Mouse (Mus musculus): Measurements from ENCODE around the gene Wdtc1. TPM values are rescaled to one million over a fixed set of nuclear protein-coding genes. Genes with fewer than 3 reads are reported as not detected.

Gene Wdtc1
- total RNA-seq, 1 experiment from 2014 or later = 10.9 TPM

DNA sequence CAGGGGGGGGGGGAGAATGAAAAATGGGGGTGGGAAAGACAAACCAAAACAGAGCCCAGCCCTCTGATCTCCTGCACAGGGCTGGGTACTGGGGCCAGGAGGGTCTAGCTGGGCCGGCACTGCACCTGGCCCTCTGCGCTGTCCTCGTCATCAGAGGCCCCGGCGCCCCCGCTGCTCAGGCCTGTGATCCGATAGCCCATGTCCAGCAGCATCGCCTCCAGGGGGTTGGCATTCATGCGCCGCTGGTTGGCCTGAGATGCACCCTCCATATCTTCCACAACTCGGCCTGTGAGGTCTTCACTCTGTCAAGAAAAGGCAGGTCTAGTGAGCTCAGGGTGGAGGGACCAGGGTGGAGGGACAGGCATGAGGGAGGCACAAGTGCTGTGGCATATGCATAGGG is 59.2 kb downstream of the Wdtc1 start:
- ATAC-seq (replicated peaks; ENCODE audit: insufficient number of reproducible peaks, low FRiP score, low TSS enrichment, poor library complexity, severe bottlenecking) = no peak

DNA sequence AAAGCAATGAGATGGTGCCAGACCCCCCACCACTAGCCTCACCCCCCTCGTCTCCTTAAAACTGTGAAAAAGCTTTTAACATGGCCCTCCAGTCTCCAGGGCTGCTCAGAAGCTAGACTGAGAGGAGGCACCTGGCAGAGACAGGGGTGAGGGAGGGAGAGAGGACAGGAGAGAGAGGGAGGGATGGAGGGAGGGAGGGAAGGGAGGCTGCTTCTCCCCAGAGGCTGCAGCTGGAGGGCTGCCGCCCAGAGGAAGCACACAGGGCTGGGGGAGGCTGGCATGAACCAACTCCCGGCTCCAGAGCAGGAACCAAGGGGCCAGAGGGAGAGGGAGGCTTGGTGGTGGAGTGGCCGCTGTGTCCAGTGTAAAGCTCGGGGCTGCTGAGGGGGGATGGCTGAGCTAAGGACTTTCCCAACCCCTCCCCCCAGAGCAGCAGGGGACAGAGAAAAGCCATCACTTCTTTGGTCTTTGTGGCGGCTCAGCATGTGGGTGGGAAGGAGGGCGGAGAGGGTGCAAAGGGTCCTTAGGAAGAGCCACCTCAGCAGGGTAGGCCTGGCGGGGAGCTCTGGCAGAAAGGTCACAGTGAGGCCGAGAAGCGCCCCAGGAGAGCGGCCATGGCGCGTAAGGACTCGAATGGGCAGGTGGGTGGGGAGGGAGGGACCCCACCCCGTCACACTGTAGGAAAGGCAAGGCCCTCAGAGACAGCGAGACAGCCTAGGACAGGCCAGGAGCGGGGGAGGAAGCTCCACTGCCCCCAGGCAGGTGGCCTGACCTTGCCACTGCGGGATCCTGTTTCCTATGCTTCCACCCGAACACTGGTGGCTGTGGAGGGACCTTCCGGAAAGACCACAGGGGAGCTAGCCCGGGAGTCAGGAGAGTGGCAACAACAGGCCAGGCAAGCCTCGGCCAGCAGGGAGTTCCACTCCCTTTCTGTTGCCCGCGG is 60.1 kb downstream of the Wdtc1 start:
- ATAC-seq (replicated peaks; ENCODE audit: insufficient number of reproducible peaks, low FRiP score, low TSS enrichment, poor library complexity, severe bottlenecking) = no peak

DNA sequence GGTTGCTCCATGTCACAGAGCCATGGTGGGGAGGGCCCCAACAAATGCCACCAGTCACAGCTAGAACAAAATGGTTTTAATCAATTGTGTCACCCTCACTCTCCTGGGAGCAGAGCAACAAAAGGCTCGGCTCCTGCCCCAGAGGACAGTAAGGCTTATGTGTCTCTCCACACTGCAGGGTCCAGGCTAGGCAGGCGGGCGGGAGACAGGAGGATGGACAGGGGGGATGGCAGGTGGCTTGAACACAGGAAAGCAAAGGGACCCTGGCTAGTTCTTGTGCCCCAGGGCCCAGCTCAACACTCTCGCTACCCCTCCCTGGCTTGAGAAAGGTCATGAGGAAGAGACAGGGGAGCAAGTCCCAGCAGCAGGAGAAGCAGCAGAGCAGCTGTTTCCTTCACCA is 60.9 kb downstream of the Wdtc1 start:
- no peak for ATAC-seq (replicated peaks; ENCODE audit: insufficient number of reproducible peaks, low FRiP score, low TSS enrichment, poor library complexity, severe bottlenecking)

DNA sequence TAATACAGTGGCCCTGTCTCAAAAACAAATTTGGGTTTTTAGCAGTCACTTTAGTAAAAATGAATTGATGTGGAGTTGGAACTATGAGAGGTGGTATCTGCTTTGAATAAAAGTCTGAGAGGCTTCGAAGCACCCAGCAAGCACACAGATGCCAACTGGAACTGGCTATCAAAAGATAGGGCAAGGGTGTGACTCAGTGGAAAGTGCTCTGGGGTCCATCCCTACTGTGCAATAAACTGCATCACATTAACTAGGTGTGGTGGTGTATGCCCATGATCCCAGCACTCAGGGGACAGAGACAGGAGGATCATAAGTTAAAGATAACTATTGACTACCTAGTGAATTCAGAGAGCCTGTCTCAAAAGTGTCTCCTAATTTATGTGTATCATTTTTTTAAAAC is 62.0 kb downstream of the Wdtc1 start:
- ATAC-seq (replicated peaks; ENCODE audit: insufficient number of reproducible peaks, low FRiP score, low TSS enrichment, poor library complexity, severe bottlenecking) = no peak

DNA sequence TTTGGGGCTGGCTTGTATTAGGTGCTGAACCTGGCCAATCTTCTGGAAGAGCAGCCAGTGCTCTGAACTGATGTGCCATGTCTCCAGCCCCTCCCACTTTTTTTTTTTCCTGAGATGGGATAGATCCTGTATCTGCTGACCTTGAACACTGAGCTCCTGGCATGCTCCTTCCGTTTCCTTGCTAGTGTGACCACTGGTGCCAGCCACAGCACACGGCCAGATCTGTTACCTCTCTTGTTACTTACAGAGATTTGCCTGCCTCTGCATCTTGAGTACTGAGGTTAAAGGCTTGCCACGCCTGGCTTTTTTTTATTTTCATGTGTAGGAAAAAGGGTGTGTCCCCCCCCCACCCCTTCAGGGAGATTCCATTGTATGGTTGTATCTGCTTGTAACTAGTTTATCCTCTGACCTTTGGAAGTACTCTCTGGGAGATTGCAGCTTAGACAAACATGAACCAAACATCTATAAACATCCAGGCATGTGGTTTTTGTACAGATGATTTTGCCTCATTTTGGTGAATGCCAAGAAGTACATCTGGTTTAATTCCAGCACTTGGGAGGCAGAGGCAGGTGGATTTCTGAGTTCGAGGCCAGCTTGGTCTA is 66.7 kb downstream of the Wdtc1 start:
- no peak for ATAC-seq (replicated peaks; ENCODE audit: insufficient number of reproducible peaks, low FRiP score, low TSS enrichment, poor library complexity, severe bottlenecking)

DNA sequence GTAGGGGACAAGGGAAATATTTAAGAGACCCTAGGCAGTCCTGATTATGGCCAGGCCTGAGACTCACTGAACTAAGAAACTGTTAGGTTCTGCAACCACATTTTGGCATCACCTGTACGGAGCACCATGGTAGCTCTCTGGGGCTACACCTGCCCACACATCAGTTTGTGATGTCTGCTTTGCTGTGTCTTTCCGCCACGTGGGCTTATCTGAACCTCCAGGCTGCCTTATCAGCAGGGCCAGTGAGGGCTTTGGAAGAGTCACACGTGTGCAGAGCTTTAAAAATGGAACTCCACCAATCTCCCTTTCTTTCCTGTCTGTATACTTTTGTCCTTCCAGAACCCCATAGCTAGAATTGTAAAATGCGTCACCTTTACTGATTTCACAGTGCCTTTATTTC is 67.3 kb downstream of the Wdtc1 start:
- ATAC-seq (replicated peaks; ENCODE audit: insufficient number of reproducible peaks, low FRiP score, low TSS enrichment, poor library complexity, severe bottlenecking) = no peak

DNA sequence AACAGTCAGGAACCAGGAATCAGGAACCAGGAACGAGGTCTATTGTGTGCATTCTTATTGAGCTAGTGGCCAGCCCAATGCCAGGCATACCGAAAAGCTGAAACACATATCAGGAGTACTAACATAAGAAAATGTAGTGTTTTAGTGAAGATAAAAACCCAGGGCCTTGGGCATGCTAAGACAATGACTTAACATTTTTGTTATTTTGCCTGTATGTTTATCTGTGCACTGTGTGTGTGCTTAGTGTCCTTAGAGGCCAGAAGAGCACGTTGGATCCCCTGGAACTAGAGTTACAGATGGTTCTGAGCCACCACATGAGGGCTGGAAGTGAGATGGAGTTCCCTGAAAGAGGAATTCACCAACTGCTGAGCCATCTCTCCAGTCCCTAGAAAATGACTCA is 68.0 kb downstream of the Wdtc1 start:
- ATAC-seq (replicated peaks; ENCODE audit: insufficient number of reproducible peaks, low FRiP score, low TSS enrichment, poor library complexity, severe bottlenecking) = no peak

DNA sequence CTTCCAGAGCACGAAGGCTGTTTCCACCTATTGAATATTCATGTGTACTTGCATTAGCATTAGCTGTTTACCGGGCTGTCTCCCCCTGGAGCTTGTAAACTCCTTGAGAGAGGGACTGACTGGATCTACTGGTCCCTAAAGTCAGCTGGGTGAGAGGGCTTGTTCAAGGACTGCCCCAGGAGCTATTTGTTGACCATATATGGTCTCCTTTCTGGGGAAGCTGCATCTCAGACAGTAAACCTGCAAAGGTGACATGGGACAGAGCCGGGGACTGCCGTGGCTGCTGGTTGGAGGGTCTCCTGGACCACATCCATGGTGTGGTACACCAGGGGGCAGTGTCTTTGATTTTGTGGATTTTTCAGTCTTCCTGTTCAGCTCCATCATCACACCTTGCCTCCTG is 70.6 kb downstream of the Wdtc1 start:
- ATAC-seq (replicated peaks; ENCODE audit: insufficient number of reproducible peaks, low FRiP score, low TSS enrichment, poor library complexity, severe bottlenecking) = no peak

DNA sequence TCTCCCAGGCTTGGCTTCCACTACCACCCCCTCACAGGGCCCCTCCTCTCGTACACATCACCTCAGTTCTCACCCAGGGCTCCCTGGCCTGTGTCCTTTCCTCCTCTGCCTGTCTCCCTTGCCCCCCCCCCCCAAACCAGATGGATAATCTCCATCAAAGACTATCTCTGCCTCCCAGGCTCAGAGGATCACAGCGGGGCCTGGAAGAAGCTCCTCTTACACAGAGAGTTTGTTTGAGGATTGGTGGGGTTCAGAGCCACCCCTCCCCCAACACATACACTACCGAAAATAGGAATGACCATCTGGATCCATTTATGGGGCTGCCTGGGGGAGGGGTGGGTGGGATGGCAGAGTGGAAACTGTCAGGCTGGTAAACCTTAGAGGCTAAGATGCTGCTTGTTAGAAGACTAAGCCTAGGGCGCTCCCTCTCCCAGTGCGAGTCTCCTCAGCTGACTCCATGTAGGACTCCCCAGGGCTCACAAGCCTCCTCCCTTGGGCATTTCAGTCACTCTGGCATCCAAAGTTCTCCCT is 71.3 kb downstream of the Wdtc1 start:
- no peak for ATAC-seq (replicated peaks; ENCODE audit: insufficient number of reproducible peaks, low FRiP score, low TSS enrichment, poor library complexity, severe bottlenecking)

DNA sequence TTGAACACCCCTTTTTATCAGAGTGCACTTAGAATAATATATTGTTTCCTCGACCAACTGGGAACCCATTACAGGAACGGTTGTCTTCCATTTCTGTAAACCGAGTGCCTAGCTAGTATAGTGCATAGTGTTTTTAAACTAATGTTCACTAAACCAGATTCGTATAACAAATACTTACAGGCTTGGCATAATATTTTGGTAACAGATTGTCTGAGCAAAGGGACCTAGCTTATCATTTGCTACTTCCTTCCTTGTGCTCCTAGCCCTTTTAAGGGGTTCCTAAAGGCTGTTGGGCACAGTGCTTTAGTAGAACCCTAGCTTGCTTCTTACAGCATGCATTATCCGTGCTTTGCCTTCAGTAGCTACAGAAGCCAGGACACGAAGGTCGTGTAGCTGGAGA is 71.8 kb downstream of the Wdtc1 start:
- ATAC-seq (replicated peaks; ENCODE audit: insufficient number of reproducible peaks, low FRiP score, low TSS enrichment, poor library complexity, severe bottlenecking) = no peak

DNA sequence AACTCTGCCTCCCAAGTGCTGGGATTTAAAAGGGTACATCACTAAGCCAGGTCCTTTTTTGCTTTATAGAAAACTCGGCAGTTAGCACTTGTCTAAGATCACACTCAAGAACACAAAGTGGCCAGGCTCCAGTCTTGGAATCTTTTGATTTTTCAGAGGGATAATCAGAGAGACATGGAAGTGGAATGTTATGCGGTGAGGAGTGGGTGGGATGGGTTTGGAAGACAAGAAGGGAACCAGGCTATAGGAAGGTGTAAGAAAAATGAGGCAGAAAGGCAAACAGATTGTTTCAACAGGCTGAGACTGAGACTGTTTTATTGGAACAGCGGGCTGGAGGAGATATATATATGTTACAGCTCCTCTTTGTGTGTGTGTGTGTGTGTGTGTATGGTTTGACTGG is 74.8 kb downstream of the Wdtc1 start:
- ATAC-seq (replicated peaks; ENCODE audit: insufficient number of reproducible peaks, low FRiP score, low TSS enrichment, poor library complexity, severe bottlenecking) = no peak

DNA sequence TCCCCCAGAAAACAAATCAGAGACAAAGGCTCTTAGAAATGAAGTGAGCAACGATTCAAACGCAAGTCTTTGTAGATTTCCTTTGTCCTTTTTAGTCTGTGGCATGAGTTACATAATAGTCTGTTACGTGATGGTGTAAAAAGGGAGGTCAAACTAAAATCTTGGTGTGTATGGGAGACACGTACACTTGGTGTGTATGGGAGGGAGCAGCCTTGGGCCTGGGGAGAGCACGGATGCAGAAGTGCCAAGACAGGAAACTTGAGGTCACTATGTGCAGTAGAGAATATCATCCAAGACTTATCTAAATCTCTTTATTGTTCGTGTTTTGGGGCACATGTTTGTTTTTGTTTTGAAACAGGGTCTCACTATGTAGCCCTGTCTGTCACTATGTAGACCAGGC is 75.2 kb downstream of the Wdtc1 start:
- ATAC-seq (replicated peaks; ENCODE audit: insufficient number of reproducible peaks, low FRiP score, low TSS enrichment, poor library complexity, severe bottlenecking) = no peak

DNA sequence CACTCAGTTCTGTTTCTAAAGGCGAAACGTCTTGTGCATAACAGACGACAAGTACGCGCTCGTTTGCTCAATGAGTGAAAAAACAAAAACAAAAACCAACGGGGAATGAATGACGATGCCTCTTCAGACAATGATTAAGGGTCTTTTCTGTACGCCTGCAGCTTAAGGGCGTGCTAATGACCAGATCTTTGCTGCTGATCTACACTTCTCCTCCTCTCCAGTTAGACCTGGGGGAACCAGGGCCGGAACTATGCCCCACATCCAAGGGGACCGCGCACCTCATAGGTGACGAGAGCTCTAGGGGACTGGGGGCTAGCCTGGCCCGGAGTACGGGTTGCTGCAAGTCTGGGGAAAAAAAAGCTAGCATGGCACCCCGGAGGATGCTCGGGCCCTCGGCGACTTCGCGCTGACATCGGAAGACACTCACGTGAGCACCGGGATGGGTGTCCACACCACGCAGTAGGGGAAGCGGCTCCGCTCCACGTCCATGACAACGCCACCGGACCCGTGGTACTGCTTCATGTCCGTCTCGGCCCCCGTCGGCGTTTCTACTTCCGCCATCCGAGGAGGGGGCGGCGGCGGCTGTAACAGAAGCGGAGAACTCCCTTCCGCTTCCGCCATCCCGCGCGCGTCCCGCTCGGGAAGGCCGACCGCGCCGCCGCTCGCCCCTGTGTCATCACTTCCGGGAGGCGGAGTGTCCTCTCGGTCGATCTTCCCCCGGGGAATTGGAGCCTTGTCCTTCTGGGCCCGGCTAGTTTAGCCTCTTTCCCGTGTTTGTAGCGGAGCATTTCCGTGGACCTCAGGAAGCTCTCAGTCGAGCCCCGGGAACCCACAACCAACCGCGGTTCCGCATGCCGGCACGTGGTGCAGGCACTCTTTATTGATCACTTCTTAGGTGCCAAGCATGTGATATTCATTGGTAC is 75.9 kb downstream of the Wdtc1 start, which contains the start of gene Tmem222:
Gene Tmem222, minus strand, starts transcription at position 689 of the 923 bp plus-strand sequence.
- peak; percentile 95 for ATAC-seq (replicated peaks; ENCODE audit: insufficient number of reproducible peaks, low FRiP score, low TSS enrichment, poor library complexity, severe bottlenecking)

DNA sequence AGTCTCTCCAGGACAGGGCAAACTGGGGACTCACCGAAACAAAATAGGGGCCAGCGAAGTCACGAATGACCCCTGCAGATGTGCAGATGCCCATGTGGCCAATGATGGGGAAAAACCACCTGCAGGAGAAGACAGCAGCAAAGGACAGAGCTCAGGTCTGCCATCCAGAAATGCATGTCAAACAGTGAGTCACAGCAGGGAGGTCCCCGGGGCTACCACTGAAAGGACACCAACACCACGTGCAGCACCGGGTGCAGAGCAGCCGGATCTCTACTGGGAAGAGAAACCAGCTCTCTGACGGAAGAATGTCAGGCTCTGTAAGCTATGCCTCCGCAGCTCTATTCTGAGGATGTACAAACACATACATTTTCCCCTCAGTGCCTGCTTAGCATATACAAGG is 82.4 kb downstream of the Wdtc1 start:
- ATAC-seq (replicated peaks; ENCODE audit: insufficient number of reproducible peaks, low FRiP score, low TSS enrichment, poor library complexity, severe bottlenecking) = no peak

DNA sequence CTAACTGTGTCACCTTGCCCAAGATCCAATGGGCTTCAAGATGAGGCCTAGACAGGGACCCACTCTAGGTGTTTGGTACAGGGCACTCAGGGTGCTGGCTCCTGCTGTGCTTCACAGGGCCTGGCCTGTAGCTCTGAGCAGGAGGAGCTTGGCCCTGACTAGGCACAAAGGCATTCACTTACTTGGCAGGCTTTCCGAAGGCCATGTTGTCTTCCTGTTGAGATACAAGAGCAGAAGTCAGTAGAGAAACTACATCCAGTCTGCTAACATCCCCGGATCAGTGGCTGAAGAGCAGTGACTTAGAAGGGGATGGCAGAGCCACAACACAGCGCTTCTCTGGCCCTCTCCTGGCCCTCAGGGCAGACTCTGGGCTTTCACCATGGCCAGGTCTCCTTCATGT is 83.7 kb downstream of the Wdtc1 start:
- no peak for ATAC-seq (replicated peaks; ENCODE audit: insufficient number of reproducible peaks, low FRiP score, low TSS enrichment, poor library complexity, severe bottlenecking)

DNA sequence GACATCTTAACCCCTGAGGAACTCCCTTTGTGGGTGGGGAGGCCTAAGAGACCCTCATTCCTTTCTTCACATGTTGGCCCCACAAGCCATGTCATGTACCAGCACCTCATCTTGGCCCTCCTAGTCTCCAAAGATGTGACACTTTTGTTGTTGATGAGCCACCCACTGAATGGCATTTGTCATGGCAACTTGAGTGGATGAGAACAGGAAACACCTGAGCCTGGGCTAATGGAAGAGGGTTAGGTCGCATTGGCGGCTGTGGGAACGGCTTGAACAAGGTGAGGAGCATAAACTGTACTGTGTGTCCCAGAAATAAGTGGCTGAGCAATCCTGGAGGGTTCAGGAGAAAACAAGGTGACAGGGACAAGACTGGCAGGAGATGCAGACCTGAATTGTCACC is 84.3 kb downstream of the Wdtc1 start:
- ATAC-seq (replicated peaks; ENCODE audit: insufficient number of reproducible peaks, low FRiP score, low TSS enrichment, poor library complexity, severe bottlenecking) = no peak

DNA sequence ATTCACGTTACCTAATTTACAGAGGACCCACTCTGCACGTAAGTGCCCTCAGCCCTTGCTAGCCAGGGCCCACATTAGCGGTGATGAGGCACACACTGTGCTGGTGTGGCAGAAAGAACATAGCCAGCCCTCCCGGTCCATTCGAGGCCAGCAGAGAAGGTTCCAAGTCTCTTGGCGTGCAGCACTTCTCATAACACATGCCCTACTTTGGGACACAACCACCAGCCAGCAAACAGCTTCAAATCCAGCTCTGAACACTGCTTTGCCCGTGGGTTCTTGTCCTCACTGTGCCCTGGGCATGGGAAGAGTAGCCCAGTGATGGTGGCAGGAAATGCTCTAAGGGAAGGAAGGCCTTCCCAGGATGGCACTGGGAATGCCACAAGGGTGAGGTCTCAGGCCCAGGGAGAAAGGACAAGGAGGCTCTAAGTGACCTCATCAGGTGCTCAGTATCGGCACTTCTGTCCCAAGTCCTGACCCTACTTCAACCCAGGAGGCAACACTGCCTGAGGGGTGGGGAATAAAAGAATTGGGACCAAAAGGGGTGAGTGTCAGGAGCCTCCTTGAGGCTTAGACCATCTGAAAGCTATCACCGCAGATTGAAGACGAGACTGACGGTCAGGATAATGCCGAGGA is 86.9 kb downstream of the Wdtc1 start:
- ATAC-seq (replicated peaks; ENCODE audit: insufficient number of reproducible peaks, low FRiP score, low TSS enrichment, poor library complexity, severe bottlenecking) = no peak

DNA sequence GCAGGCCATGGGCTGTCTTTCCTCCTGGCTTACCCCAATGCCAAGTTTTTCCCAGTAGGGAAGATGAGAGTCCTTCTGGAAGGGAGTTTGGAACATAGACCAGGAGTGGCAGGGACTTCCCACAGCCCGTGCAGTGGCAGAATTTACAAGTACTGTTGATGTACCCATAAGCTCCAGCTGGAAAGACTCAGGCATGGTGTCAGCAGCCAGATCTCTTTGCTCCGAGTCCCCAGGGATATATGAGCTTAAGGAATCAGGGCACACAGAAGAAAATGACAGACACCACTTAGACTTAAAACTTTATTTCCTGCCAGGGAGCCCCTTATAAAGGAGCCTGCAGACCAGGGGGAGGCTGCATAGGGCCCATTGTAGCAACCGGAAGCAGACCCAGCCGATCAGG is 87.5 kb downstream of the Wdtc1 start:
- ATAC-seq (replicated peaks; ENCODE audit: insufficient number of reproducible peaks, low FRiP score, low TSS enrichment, poor library complexity, severe bottlenecking) = no peak

DNA sequence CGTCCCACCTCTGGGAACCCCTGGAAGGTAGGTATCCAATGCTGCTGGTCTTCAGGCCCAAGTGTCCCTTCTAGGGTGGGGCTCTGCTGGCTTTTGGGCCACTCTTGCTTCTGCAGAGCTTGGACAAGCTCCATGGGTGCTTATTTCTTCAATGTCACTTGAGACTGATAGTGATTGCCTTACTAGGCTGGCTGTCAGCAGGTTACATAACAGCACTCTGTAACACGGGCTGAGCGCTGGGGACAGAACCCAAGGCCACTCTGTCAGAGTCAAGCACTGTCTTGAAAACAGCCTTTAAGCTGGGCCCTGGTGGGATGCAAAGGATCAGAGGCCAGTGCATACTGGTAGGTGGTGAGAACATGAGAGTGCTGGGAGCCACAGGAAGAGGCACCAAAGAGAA is 88.0 kb downstream of the Wdtc1 start:
- ATAC-seq (replicated peaks; ENCODE audit: insufficient number of reproducible peaks, low FRiP score, low TSS enrichment, poor library complexity, severe bottlenecking) = no peak

Data from monocyte, adult 5-6 weeks (primary cell).